Mouse (Mus musculus) CD4-positive, CD25-positive, alpha-beta regulatory T cell, adult 4 months (primary cell): ENCODE data around the gene Pex14. TPM values are rescaled to one million over a fixed set of nuclear protein-coding genes. Genes with fewer than 3 reads are reported as not detected.

Experiments
- ATAC-seq: one replicate; pipeline ENCODE4 v1.8.0; 2017
- polyA plus RNA-seq, 2 experiments: library from polyadenylated mRNA; unstranded; fragments of 100-300 nt; shearing (Covaris generic); gene quantifications; one replicate each; pipeline ENCODE4 v1.2.1; 2017

Pex14 gene
- polyA plus RNA-seq, 2 experiments from 2014 or later, result 16.2 to 23.5 TPM

GRCm38 (mm10) chr4:149049351-149050159, 50.1 kb downstream of the Pex14 start:
- no peak for ATAC-seq

GRCm38 (mm10) chr4:149048625-149049228, 50.9 kb downstream of the Pex14 start:
- ATAC-seq, result no peak

GRCm38 (mm10) chr4:149047360-149047759, 52.3 kb downstream of the Pex14 start:
- no peak for ATAC-seq

GRCm38 (mm10) chr4:149045885-149046284, 53.8 kb downstream of the Pex14 start:
- ATAC-seq, result no peak

GRCm38 (mm10) chr4:149040289-149040688, 59.4 kb downstream of the Pex14 start:
- no peak for ATAC-seq

- ATAC-seq, result no peak
Observed at GRCm38 (mm10) chr4:149037706-149038105, 62.0 kb downstream of the Pex14 start.

GRCm38 (mm10) chr4:149036592-149036991, 63.1 kb downstream of the Pex14 start:
- no peak for ATAC-seq

GRCm38 (mm10) chr4:149031507-149031906, 68.2 kb downstream of the Pex14 start:
- ATAC-seq, result no peak

- no peak for ATAC-seq
Observed at GRCm38 (mm10) chr4:149027571-149027970, 72.1 kb downstream of the Pex14 start.

GRCm38 (mm10) chr4:149025242-149025641, 74.4 kb downstream of the Pex14 start:
- no peak for ATAC-seq

GRCm38 (mm10) chr4:149021021-149021420, 78.7 kb downstream of the Pex14 start:
- no peak for ATAC-seq

GRCm38 (mm10) chr4:149019456-149019855, 80.2 kb downstream of the Pex14 start:
- ATAC-seq, result no peak

- no peak for ATAC-seq
Observed at GRCm38 (mm10) chr4:149006756-149007155, 92.9 kb downstream of the Pex14 start.

GRCm38 (mm10) chr4:149006107-149006506, 93.6 kb downstream of the Pex14 start:
- no peak for ATAC-seq

GRCm38 (mm10) chr4:149002441-149003093, 97.1 kb downstream of the Pex14 start:
- no peak for ATAC-seq

- ATAC-seq, result no peak
Observed at GRCm38 (mm10) chr4:149001515-149001914, 98.2 kb downstream of the Pex14 start.

GRCm38 (mm10) chr4:149000746-149001145, 98.9 kb downstream of the Pex14 start:
- no peak for ATAC-seq

- no peak for ATAC-seq
Observed at GRCm38 (mm10) chr4:148993948-148994347, 105.7 kb downstream of the Pex14 start.

GRCm38 (mm10) chr4:148990038-148990437, 109.6 kb downstream of the Pex14 start:
- ATAC-seq, result no peak

GRCm38 (mm10) chr4:148985541-148986476, 113.9 kb downstream of the Pex14 start:
- ATAC-seq, result no peak

- no peak for ATAC-seq
Observed at GRCm38 (mm10) chr4:148984701-148985540, 114.8 kb downstream of the Pex14 start.

GRCm38 (mm10) chr4:148982274-148982673, 117.4 kb downstream of the Pex14 start:
- ATAC-seq, result no peak
